In the genomic region with DNA sequence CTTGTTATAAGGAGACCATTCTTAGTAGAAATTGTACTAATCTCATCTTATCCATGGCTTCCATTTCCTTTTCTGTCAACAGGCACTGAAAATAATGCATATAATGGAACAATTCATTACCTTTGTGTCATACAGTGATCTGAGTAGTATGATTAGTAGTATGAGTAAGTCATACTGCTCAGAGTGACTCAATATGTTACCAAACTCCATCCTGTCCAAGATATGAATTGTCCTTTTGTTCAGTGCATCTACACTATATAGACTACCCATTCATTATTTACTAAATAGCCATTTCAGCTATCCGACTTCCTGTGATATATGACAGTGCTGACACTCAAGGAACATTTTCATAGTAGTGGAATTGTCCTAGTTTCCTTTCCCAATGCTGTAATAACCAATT, we compare ENCODE assay signal across 31 mouse cellular contexts.
"Had no signal": no experiment of that assay in that cellular context is flagged by ENCODE, and none has a peak within 500 bp of the region (broad histone marks: within the 10 kb centered on the region; RNA-seq: fewer than 3 reads in every experiment).

No protein-coding gene starts in this region.

- H3K4me3 ChIP-seq: limb, embryonic 10.5 days; limb, embryonic 12.5 days; limb, embryonic 13.5 days; limb, embryonic 15.5 days; liver, embryonic 12.5 days; liver, embryonic 13.5 days; liver, embryonic 15.5 days; lung, embryonic 15.5 days; megakaryocyte, embryonic 14.5 days; midbrain, embryonic 10.5 days; midbrain, embryonic 12.5 days; midbrain, embryonic 13.5 days; midbrain, embryonic 15.5 days; myocyte had no signal

- H3K4me2 ChIP-seq: limb, embryonic 12.5 days; limb, embryonic 13.5 days; limb, embryonic 15.5 days; liver, embryonic 11.5 days; liver, embryonic 12.5 days; liver, embryonic 13.5 days; liver, embryonic 15.5 days; lung, embryonic 14.5 days; lung, embryonic 15.5 days; midbrain, embryonic 11.5 days; midbrain, embryonic 12.5 days; midbrain, embryonic 13.5 days; midbrain, embryonic 15.5 days had no signal

- H3K9ac ChIP-seq: limb, embryonic 12.5 days; limb, embryonic 13.5 days; limb, embryonic 15.5 days; liver, embryonic 12.5 days; liver, embryonic 13.5 days; liver, embryonic 14.5 days; liver, embryonic 15.5 days; liver, postnatal 0 days; lung, embryonic 14.5 days; lung, embryonic 15.5 days; midbrain, embryonic 12.5 days; midbrain, embryonic 13.5 days; midbrain, embryonic 15.5 days had no signal

- H3K4me1 ChIP-seq: limb, embryonic 10.5 days; limb, embryonic 12.5 days; limb, embryonic 13.5 days; limb, embryonic 15.5 days; liver, embryonic 12.5 days; liver, embryonic 13.5 days; liver, embryonic 15.5 days; megakaryocyte, embryonic 14.5 days; midbrain, embryonic 10.5 days; midbrain, embryonic 12.5 days; midbrain, embryonic 13.5 days; midbrain, embryonic 15.5 days had no signal

- H3K27ac ChIP-seq: limb, embryonic 10.5 days; limb, embryonic 12.5 days; limb, embryonic 13.5 days; limb, embryonic 15.5 days; liver, embryonic 12.5 days; liver, embryonic 13.5 days; liver, embryonic 14.5 days; liver, embryonic 15.5 days; lung, embryonic 15.5 days; macrophage; midbrain, embryonic 10.5 days; midbrain, embryonic 12.5 days; midbrain, embryonic 13.5 days; midbrain, embryonic 15.5 days had no signal

- H3K9me3 ChIP-seq: limb, embryonic 10.5 days; limb, embryonic 13.5 days; limb, embryonic 15.5 days; liver, embryonic 12.5 days; liver, embryonic 13.5 days; liver, embryonic 15.5 days; lung, embryonic 15.5 days; midbrain, embryonic 10.5 days; midbrain, embryonic 13.5 days; midbrain, embryonic 15.5 days had no signal

- H3K27me3 ChIP-seq: limb, embryonic 12.5 days; limb, embryonic 13.5 days; limb, embryonic 15.5 days; liver, embryonic 12.5 days; liver, embryonic 13.5 days; liver, embryonic 15.5 days; lung, embryonic 15.5 days; midbrain, embryonic 12.5 days; midbrain, embryonic 13.5 days; midbrain, embryonic 15.5 days had no signal

- ATAC-seq: liver, embryonic 12.5 days; liver, postnatal 0 days; lung, postnatal 0 days; midbrain, embryonic 13.5 days; midbrain, embryonic 15.5 days; midbrain, embryonic 16.5 days had no signal

- DNase-seq: left cerebral cortex, postnatal 4 days; liver; liver, embryonic 13.5 days; liver, postnatal 0 days; lung, adult 18-20 months; lung, adult 2 months; lung, embryonic 14.5 days; lung, postnatal 10 days; lung, postnatal 14 days; lung, postnatal 36 days; lung, postnatal 4 days; midbrain, embryonic 14.5 days had no signal

- H3K36me3 ChIP-seq: limb, embryonic 10.5 days; limb, embryonic 12.5 days; limb, embryonic 13.5 days; limb, embryonic 15.5 days; liver, embryonic 12.5 days; liver, embryonic 13.5 days; liver, embryonic 15.5 days; lung, embryonic 15.5 days; midbrain, embryonic 10.5 days; midbrain, embryonic 12.5 days; midbrain, embryonic 13.5 days; midbrain, embryonic 15.5 days had no signal
